Mouse (Mus musculus): ENCODE results near the gene Myh15.
"Not testable (repeated sequence)": the region's sequence is repeated elsewhere in the genome, so short reads cannot be mapped to it uniquely, and the experiment has no call there.

Gene Myh15

GRCm38 (mm10) chr16:49057186-49057585 lies at the start of gene Myh15:
Myh15 (plus strand) TSS chr16:49057486.
- no peak for DNase-seq (ENCODE audit: low read depth)

GRCm38 (mm10) chr16:49016620-49017332 lies 40.5 kb upstream of the Myh15 start:
- DNase-seq (ENCODE audit: low read depth) = no peak

GRCm38 (mm10) chr16:49035852-49036251 lies 21.4 kb upstream of the Myh15 start:
- DNase-seq (ENCODE audit: low read depth) = no peak

GRCm38 (mm10) chr16:49037771-49038170 lies 19.5 kb upstream of the Myh15 start:
- DNase-seq (ENCODE audit: low read depth) = no peak

- no peak for DNase-seq (ENCODE audit: low read depth)
These were observed 16.6 kb upstream of the Myh15 start for GRCm38 (mm10) chr16:49040554-49041221.

- no peak for DNase-seq (ENCODE audit: low read depth)
These were observed 8.1 kb upstream of the Myh15 start for GRCm38 (mm10) chr16:49049214-49049613.

GRCm38 (mm10) chr16:49069256-49069963 lies 12.1 kb downstream of the Myh15 start:
- no peak for DNase-seq (ENCODE audit: low read depth)

GRCm38 (mm10) chr16:49071316-49071715 lies 14.0 kb downstream of the Myh15 start:
- no peak for DNase-seq (ENCODE audit: low read depth)

GRCm38 (mm10) chr16:49128015-49128414 lies 70.7 kb downstream of the Myh15 start:
- no peak for DNase-seq (ENCODE audit: low read depth)

GRCm38 (mm10) chr16:49156193-49156592 lies 98.9 kb downstream of the Myh15 start:
- no peak for DNase-seq (ENCODE audit: low read depth)

- peak; percentile 37 for DNase-seq (ENCODE audit: low read depth)
These were observed 107.3 kb downstream of the Myh15 start for GRCm38 (mm10) chr16:49164349-49165137.

GRCm38 (mm10) chr16:49165728-49166127 lies 108.4 kb downstream of the Myh15 start:
- DNase-seq (ENCODE audit: low read depth) = peak; percentile 10

- DNase-seq (ENCODE audit: low read depth) = no peak
These were observed 110.0 kb downstream of the Myh15 start for GRCm38 (mm10) chr16:49167325-49167724.

- no peak for DNase-seq (ENCODE audit: low read depth)
These were observed 117.8 kb downstream of the Myh15 start for GRCm38 (mm10) chr16:49175077-49175476.

GRCm38 (mm10) chr16:49175729-49176395 lies 118.6 kb downstream of the Myh15 start:
- no peak for DNase-seq (ENCODE audit: low read depth)

- DNase-seq (ENCODE audit: low read depth) = no peak
These were observed 136.2 kb downstream of the Myh15 start for GRCm38 (mm10) chr16:49193521-49193920.

GRCm38 (mm10) chr16:49193986-49194385 lies 136.7 kb downstream of the Myh15 start:
- DNase-seq (ENCODE audit: low read depth) = no peak

- DNase-seq (ENCODE audit: low read depth) = no peak
These were observed 139.0 kb downstream of the Myh15 start for GRCm38 (mm10) chr16:49196290-49196689.

- DNase-seq (ENCODE audit: low read depth) = no peak
These were observed 140.7 kb downstream of the Myh15 start for GRCm38 (mm10) chr16:49197951-49198350.

GRCm38 (mm10) chr16:49223733-49224132 lies 166.4 kb downstream of the Myh15 start:
- DNase-seq (ENCODE audit: low read depth) = no peak

GRCm38 (mm10) chr16:49243517-49243916 lies 186.2 kb downstream of the Myh15 start:
- DNase-seq (ENCODE audit: low read depth) = not testable (repeated sequence)

Data from c-Kit-positive CD71-negative TER-119-negative erythroid progenitor cells, embryonic 14.5 days (primary cell).